Mouse (Mus musculus): ENCODE results near the gene Fam227b.
A peak's percentile ranks its signal among the peaks of the same experiment; 100 is the strongest.

Gene Fam227b

DNA sequence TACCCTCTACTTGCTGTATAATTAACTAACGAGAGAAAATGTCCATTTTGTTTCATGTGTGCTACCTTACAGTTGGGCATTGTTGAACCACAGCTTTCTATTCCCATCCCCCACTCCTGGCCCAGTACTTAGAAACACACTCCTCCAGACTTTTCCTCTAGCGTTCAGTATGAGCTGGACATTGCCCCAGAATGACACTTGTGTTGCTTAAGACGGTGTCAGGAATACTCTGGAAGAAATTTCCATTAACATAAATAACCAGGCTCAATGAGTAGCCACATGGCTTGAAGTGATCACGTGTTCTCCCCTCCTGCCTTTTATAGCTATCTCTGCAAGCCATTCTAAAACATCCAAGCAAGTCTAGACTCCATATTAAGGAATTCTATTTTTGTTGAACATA lies 91.2 kb downstream of the Fam227b start:
- DNase-seq, result no peak

DNA sequence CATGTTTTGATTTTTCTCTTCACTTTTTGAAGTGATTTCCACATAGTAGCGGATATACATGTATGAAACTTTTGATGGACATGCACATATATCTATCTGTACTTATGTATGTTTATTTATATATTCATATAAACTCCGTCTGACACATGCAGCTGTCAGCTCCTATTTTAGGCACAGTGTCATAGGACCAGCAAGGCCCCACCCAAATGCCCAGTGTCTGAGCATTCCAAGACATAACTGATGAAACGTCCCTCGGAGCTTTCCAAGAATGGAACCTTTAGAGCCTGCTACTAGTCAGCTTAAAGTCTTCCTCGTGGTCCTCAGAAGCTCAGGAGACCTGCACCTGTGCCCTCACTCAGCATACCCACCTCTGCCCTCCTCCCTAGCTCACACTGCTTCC lies 98.1 kb downstream of the Fam227b start:
- DNase-seq, result no peak

DNA sequence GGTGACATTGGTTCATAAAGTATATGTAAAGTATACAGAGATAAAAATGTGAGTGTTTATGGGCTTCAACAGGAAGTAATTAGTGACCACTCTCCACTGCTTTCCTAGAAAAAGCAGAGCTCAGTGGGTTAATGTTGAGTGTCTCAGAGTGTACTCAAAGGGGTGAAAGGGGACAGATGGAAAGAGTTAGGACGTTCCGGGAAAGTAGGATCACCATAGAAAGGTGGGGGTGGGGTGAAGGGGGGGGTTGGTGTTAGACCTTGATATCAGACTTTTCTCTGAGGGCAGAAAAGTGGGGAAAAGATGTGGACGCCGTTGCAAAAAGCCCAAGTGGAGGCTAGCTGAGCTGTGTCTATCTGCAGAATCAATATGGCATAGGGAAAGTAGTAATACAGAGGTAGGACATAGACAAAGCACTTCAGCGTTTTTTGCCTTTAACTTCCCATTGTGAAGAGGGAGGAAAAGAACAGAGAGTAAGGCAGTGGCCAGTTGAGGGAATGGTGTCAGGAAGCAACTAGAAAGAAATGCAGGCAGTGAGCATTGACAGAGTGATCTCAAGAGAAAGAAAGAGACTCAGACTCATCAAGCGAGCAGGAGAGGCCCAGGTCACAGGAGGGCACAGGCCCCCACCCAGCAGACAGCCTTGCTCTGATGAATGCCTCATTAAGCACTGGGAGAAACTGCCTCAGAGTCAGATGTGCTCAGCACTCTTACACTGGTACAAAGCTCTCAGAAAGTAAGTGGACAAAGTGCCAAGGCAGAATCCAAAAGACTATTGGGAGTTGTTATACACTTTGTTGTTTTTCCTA lies 98.9 kb downstream of the Fam227b start:
- no peak for DNase-seq

DNA sequence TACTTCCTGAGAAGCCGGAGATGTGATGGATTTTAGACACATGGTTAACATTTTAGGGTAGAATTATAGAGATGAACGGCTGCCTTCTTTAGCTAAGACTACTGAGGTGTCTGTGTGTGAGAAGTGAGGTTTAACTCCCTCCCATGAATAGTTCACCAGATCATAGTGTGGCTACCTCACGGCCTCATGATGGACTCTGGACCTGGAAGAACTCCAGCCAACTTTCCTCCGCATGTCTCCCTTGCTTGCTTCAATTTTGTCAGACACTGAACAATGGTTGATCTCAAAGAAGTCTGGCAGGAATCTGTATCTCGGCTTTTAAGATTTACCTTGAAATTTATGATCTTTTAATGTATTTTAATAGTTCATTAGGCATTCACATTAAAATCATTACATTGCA lies 106.2 kb downstream of the Fam227b start:
- no peak for DNase-seq

DNA sequence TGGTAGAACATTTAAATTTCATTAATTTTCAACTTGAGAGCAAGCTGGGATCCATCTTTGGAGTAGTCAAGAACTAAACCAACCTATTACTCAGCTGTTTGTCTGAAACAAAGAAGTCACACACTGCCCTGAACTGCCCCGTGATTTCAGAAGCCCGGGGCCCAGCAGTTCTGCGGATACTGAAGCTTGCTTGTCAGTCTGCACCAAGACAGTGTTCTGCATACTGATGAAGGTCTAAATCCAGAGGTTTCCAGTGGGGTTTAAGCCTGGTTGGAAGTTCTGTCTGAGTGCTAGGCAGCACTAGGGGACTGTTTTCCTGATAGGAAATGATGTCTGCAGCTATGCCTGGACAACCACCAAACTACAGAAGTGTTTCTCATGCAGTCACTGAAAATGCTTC lies 109.1 kb downstream of the Fam227b start:
- DNase-seq, result no peak

DNA sequence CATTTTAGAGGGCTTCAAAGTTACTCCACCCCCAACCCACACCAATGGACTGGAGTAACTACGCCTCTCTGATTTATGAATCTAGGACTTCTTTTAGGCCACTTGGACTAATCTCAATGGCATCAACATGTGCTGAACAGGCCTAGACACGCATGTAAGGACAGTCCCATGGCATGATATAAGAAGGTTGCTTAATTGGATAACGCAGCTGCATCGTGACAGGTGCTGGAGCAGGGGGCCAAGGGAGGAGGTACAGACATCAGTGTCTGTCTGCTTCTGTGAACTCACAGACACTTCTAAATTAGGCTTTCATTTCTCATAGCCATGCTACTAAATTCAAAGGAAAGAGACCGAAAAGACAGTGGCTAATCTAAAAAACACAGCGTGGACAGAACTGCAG lies 110.6 kb downstream of the Fam227b start:
- DNase-seq, result no peak

DNA sequence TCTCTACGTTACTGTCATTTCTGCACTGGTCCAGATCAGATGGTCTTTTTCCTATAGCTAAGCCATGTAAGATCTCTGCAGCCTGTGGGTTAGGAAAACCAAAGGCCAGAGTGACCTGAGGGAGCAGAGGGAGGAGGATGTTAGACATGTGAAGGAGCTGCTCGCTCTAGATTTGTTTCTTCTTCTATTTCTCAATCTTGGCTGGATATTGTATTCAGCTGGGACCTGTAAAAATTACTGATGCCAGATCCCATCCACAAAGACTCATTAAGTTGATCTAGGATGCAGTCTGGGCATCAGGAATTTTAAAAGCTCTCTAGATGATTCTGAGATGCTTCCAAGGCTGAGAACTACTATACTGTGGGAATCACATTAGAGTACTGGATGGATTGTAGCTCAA lies 111.2 kb downstream of the Fam227b start:
- no peak for DNase-seq

DNA sequence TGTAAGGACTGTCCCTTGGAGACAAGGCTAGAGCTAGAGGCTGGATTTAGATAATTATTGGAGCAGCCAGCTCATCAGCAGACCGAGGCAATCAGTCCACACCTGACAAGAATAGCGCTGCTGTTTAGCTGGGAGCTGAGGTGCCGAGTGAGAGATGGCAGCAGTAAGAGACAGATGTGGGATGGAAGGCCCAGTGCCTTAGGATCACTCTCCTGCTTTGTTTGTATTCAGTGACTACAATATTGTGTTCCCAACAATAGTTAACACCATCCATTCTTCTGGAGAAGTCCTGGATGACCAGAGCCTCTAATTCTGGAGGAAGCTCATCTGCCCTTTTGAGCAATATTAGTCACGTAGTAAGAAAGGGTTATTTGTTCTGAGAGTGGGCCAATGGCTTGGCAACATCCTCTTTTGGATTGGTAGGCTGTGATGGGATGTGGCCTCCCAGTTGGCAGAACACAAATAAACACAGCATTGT lies 112.4 kb downstream of the Fam227b start:
- no peak for DNase-seq

DNA sequence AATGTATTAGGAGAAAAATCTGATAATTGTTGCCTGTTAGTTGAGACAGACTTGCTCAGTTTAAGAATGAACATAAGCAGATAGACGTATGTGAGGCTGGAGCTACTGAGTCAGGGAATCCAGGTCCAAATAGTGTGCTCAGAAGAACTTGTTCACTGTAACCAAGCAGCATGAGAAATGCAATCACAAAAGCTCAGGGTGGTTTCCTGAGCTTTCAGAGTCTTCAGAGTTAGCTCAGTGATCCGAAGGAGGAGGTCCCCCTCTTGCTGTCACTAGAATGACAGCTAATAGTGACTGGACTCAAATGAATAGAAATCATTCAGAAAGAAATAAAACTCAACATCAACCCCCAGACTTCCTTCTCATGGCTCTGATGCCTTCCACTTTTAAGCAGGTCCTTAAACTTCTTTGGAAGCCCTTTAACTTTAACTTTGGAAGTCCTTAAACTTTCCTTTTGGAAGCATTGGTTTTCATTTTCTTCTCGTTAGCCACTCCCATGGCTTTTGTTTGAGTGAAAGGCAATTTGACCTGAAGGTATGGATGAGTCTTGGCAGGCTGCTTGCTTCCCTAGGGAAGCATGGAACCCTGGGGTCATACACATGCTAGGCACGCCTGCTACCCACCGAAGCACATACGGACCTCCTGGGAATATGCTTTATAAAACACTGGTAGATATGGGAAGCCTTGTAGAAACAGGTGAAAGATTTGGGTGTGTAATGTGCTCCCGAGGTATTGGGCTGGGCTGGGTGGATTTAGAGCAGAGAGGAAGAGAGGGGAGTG lies 113.4 kb downstream of the Fam227b start:
- DNase-seq, result no peak

DNA sequence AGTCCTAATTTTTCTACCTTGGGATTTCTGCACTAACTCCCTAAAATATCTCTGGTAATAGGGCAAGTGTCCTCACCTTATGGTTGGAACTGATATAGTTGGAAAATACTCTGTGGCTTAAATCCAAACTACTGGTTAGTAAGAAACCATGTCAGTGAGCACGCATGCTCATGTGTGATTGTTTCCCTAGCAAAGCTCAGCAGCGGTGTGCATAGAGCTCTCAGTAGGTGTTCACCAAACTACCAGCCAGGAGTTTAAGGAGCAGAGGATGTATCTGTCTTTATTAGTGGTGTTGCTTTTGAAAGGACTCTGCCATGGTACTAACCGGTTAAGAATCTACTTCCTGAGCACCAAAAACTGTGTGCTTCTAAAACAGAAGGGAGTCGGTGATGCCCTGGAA lies 115.7 kb downstream of the Fam227b start:
- no peak for DNase-seq

DNA sequence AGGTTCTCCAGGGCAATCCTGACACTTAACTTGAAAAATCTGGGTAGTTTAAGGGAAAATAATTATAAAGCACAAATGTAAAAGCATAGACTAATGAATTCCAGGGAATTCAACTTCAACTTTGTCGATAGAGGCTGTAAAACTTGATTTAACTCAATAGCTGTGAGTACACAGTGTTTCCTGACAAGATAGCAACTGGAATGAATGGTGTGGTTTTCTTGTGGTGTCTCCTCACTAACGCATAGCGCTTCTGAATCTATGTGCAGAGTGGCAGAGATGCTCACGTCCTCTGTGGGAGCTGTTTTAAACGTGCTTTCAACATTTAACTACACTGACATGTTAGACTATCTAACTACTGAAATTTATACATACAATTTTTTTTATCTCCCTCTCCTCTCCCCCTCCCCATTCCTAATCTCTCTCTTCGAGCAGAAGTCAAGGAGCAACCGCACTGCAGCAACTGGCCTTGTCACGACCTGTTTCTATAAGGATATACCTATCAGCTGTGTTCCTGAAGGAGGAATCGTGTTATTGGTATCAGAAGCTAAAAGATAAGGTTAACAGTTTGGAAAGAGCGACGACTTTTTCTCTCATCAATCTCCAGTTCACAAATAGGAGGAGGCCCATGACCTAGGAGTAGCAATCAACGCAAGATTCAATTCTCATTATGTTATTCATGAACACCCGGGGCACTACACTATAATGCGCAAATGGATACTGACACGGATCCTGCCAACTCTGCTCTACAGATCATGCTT lies 116.6 kb downstream of the Fam227b start:
- no peak for DNase-seq

DNA sequence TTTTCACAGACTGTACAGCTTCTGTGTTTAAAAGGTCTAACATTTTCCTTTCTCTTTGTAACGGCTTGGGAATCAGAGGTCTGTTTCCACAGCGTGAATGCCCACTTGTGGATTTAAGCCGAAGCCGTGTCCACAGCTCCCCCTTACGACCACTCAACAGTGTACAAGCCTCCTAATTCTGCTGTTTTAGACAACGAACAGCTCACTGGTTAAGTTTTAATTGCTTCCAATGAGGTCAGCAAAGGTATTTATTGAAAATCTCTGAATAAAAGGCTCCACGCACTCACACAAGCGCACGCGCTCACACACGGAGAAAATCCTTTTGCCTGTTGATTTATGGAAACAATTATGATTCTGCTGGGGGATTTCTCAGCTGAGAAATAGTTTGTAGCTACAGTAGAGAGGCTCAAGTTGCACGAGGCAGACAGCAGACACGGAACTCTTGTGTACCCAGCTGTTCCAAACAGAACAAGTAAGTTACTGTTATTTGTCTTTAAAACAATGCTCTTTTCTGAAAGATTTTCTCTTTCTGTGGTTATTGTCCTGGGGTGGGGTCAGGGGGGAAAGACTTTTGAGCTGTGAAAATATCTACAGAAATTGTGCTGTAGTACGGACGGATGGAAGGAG lies 117.3 kb downstream of the Fam227b start, which contains the start of gene Fgf7:
Gene Fgf7, plus strand, starts transcription at position 280 of the 627 bp plus-strand sequence.
- no peak for DNase-seq

DNA sequence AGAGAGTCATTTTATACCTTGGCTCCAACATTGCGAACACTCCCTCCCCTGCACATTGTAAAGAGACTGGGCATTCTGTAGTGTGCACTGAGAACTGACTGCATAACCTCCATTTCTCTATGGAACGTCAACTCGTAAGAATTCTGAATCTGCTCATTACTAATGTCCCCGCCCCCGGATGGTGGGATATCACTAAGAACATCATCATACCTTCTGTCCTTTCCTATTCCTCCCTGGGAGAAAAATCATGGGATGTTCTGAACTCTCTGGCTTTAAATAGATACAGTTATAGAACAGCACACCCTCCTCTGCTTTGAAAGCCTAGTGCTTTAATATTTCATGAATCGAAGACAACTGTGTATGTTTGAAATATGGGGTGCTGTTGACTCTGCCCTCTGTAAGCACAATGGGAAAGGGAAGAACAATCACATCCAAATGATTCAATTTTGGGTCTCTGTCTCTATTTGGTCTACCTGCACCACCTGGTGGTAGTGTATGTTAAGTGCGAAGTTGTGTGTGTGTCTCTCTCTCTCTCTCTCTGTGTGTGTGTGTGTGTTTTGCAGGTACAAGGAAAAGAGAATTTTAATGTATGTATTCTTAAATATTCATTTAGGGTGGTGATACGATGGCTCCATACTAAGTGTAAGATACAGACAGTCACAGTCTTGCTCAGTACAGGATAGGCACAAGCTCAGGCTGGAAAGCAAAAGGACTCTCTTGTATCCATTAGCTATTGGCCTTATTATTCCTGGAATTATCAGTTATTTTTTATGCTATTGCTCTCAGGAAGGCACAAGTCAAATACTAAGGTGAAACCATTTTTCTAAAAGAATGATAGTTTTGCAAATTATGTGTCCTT lies 118.5 kb downstream of the Fam227b start:
- no peak for DNase-seq

DNA sequence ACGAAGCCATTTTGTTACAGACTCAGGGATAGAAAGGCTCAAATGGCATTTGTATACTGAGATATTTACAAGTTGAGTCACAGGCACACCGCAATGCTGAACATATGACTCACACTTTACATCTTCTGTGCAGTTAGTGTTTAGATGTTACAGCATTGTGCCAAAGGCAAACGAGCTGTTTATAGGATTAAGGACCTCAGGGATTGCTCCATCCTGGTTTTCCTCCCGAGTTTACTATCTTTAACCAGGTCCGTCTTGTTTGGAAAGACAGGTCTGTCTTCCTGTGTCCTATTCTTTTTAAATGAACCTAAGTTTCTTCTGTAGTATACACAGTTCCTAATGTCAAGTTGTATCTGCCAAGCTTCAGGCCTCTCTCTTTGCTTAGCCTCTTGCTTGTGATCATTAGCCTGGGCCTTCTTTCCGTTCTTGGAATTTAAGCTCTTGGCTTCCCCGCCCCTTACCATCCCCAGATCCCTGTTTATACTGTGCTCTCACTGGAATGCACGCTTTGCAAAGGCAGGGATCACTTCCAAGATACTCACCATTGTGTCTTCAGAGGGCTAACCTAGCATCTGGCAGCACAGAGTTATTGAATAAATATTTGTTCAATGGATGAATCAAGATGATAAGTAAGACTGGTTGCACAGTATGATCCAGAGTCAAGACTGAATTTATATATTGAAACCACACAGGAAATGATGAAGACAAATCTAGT lies 120.5 kb downstream of the Fam227b start:
- DNase-seq, result no peak

DNA sequence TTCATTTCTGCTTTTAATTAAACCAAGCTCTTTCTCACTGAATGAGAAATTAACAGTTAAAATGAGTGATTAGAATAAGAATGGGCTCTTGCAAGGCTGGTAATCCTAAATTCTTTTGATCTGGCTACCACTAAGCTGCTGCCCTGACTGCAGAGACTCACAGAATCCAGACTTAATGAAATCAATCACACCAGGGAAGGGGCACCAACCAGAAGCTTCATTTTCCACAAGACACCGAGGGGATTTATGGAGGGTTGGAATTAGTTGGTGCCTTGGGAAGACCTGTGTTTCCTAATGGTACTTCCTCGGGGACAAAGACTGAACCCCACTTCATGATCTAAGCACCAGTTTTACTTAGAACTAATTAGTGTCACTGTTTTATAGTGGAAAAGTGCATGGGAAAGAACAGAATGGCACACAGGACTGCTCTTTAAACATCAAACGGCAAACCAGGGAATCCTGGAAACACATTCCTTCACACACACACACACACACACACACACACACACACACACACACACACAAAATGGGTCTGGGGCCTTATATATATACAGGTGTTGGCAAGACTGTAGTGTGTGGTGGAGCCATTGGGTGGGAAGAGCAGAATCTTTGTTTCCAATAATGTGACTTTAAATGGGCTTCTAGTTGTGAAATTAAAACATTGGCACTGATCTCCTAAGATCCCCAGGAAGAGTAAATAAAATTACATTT lies 135.9 kb downstream of the Fam227b start:
- DNase-seq, result no peak

DNA sequence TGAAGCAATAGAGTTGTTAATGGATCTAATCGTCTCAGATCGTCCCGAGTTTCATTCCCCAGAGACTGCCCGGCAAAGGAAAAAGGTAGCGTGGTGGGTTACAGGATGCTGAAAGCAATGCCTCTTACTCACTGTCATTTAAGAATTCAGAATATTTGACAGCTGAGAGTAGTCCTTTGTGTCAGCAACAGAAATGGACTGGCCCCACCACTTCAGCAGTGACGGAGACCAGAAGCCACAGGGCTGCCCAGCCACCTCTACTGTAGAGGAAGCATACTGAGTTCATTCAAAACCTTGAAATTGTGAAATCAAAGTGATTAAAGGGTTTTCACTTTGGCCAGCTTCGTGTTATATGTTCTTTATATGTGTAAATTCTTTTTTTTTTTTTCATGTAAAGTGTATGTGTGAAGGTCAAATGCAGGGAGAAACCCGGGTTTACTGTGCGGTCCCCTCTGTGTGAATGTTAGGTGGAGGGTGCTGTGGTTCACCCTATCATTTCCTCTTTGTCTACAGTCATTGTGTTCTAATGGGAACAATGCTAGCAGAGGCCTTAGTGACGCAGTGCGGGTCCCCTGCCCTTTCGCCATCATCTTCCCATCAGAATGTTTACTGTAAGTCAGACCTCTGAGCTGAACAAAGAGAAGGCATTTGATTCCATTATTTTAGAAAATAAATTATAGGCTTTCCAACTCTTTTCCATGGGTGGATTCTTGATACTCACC lies 136.7 kb downstream of the Fam227b start:
- DNase-seq, result no peak

DNA sequence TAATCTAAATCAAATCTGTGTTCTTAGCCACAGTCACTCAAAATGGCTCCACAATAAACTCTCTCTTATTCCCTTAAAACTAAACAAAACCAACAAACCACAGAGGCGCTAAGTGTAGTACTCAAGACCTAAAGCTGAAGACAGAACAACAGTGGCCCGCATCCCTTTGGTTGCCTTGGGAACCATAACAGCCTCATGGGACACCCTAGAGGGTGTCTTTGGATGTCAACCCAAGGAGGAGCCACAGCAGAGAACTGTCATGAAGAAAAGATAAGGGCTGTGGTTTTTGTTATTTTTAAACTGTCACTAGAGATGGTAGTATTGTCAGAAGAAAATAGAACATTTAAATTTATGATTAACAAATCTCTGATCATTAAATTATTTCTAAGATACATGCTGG lies 145.1 kb downstream of the Fam227b start:
- DNase-seq, result no peak

DNA sequence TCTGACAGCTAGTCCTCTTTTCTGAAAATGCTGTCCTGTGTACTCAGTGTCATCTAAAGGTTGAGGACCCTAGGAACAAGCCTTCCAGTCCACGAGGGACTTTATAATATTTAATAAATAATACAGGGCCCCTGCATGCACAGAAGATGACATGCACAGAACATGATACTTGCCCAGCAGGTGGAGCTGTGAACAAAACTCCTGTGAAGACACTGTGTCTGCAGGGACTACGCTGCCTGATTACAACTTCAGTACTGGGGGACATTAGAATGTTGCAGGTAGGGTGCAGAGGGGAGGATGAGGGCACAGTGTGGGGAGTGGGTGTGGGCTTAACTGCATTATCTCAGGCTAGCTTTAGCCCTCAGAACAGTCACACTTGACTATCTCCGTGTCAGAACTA lies 145.7 kb downstream of the Fam227b start:
- DNase-seq, result peak; percentile 18

DNA sequence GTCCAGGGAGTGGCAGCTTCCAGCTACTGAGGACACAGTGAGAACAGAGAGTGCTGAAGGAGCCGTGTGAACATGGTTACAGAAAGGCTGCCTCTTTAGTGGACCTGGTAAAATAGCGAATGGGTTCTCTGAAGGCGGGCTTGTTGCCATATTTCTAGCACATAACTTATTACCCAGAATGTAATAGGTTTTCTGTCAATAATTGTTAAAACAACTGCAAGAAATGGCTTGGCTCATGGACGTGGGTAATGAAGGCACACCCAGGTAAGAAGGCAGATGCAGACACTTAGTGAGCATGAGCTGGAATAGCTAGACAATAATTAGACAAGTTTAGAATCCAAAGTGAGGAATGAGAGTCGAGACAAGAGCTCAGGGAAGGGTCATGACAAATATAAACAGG lies 149.5 kb downstream of the Fam227b start:
- DNase-seq, result no peak

DNA sequence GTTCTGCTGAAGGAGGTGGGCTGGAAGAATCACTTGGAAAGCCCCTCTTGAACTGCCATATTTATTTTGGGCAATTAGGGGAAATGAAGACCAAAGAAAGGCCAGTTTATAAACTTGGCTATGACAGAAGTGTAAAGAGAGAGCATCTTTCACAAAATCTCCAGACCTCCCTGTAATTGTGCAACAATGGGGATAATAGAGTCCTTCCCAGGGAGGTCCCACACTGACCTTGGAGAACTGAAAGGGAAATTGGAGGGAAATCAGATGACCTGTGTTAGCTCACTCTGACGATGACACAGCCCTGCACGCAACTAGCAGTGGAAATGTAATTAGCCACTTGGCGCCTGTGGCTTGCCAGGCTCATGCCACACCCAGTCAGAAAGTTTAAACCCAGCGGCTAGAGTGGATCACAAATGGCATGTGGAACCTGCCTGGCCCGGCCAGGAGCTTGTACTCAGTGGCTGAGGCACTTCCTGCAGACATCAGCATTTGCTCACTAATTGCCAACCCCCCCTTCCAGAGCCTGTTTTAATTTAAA lies 175.9 kb downstream of the Fam227b start:
- DNase-seq, result no peak
